Mouse (Mus musculus): ENCODE results near the gene Gla. TPM values are rescaled to one million over a fixed set of nuclear protein-coding genes. Genes with fewer than 3 reads are reported as not detected.
A peak's percentile ranks its signal among the peaks of the same experiment; 100 is the strongest.

The Gla gene
- polyA plus RNA-seq, 1 experiment from 2014 or later = 9.9 TPM

GRCm38 (mm10) chrX:134623350-134623749, 22.4 kb upstream of the Gla start:
- no peak for ATAC-seq
- H3K36me3 ChIP-seq (ENCODE audit: control insufficient read depth, insufficient read depth, low read length) = no peaks in the 10 kb centered on the region
- WGBS = 69% methylated on average over 4 of the region's 4 CpGs

DNA sequence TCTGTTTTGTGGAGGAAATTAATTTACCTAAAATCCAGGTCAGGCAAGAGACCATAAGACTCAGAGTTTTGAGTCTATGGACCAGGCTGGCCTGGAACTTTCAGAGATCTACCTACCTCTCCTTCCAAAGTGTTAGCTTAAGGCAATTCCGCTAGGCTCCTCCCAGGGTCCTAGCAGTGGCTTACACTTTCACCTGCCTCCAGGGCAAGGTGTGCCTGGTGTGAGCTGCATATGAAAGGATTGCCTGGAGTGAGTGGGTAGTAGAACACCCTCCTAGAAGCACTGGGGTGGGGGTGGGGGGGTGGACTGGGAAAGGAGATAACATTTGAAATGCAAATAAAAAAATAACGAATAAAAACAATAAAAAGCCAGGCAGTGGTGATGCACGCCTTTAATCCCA, 20.8 kb upstream of the Gla start:
- no peak overlapping the region for H3K9ac ChIP-seq (ENCODE audit: low read depth, low read length)
- H3K27me3 ChIP-seq (replicated peaks; ENCODE audit: control insufficient read depth, insufficient read depth, low read length) = 0 out of 2 replicates have a peak, but pooled peaks cover 2% of the 10 kb centered on the region
- H3K4me2 ChIP-seq (ENCODE audit: low read depth, low read length) = no peak overlapping the region
- H3K9me3 ChIP-seq (ENCODE audit: control insufficient read depth, low read length) = no peaks in the 10 kb centered on the region
- no peak overlapping the region for H3K27ac ChIP-seq (ENCODE audit: low read length)
- 77% methylated on average over 3 of the region's 3 CpGs for WGBS
- ATAC-seq = no peak
- H3K4me1 ChIP-seq (ENCODE audit: control insufficient read depth, insufficient read depth, low read length) = no peaks in the 10 kb centered on the region
- no peak overlapping the region for H3K4me3 ChIP-seq (ENCODE audit: low read length)
- no peaks in the 10 kb centered on the region for H3K36me3 ChIP-seq (ENCODE audit: control insufficient read depth, insufficient read depth, low read length)

More at GRCm38 (mm10) chrX:134623350-134623749, 22.4 kb upstream of the Gla start:
- H3K4me1 ChIP-seq (ENCODE audit: control insufficient read depth, insufficient read depth, low read length) = no peaks in the 10 kb centered on the region
- H3K9ac ChIP-seq (ENCODE audit: low read depth, low read length) = no peak overlapping the region
- no peak overlapping the region for H3K27ac ChIP-seq (ENCODE audit: low read length)
- no peaks in the 10 kb centered on the region for H3K27me3 ChIP-seq (replicated peaks; ENCODE audit: control insufficient read depth, insufficient read depth, low read length)
- H3K9me3 ChIP-seq (ENCODE audit: control insufficient read depth, low read length) = no peaks in the 10 kb centered on the region
- H3K4me3 ChIP-seq (ENCODE audit: low read length) = no peak overlapping the region
- no peak overlapping the region for H3K4me2 ChIP-seq (ENCODE audit: low read depth, low read length)

DNA sequence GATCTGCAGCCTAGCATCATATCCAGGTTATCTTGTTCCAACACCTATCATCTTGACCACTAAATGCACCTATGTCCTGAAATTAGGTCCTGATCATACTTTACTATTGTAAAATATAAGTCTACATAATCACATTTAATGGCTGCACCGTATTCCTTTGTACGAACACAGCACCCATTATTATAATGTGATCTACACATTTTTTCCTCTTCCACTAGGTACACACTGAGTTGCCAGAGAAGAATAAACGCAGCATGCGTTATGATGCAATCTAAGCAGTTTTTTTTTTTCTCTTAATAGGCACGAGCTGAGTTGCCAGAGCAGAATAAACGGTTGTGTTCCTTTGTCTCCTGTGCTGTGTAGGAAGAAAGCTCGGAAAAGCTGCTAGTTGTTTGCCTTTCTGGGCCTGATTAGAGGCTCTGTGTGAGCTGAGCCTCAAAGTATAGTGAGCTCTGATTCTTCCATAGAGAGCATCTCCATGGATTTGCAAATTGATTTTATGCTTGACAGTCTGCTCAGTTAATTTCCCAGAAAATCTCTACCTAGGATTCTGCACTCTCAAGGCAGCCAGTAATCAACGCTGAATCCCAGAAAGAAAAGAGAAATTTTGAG, 19.4 kb upstream of the Gla start:
- Histone ChIP-seq H3K9ac (ENCODE audit: low read depth, low read length) (no peak overlapping the region), H3K4me3 (ENCODE audit: low read length) (no peak overlapping the region), H3K4me2 (ENCODE audit: low read depth, low read length) (no peak overlapping the region), H3K36me3 (ENCODE audit: control insufficient read depth, insufficient read depth, low read length) (no peaks in the 10 kb centered on the region), H3K27ac (ENCODE audit: low read length) (no peak overlapping the region), H3K4me1 (ENCODE audit: control insufficient read depth, insufficient read depth, low read length) (no peaks in the 10 kb centered on the region), H3K9me3 (ENCODE audit: control insufficient read depth, low read length) (no peaks in the 10 kb centered on the region), H3K27me3 (replicated peaks; ENCODE audit: control insufficient read depth, insufficient read depth, low read length) (0 out of 2 replicates have a peak, but pooled peaks cover 2% of the 10 kb centered on the region)
- WGBS = 54% methylated on average over 8 of the region's 8 CpGs
- no peak for ATAC-seq

DNA sequence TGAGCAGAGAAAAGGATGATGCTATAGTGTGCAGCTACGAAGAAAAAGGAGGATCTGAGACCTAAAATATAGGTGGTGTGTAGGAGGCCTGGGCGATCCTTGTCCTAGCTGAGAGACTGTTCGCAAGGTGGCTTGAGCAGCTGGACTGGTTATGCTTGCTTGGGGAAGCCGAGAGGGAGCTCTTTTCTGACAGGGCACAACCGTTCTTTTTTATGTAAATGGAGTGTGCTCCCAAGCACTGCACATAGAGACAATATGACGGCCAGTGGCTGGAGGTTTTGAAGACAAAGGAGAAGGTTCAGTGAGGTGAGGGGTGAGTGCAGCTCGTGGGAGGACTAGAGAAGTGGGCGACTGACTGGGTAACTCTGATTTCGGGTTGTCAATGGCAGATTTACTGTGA, 18.8 kb upstream of the Gla start:
- Histone ChIP-seq H3K4me3 (ENCODE audit: low read length) (no peak overlapping the region), H3K27ac (ENCODE audit: low read length) (no peak overlapping the region), H3K36me3 (ENCODE audit: control insufficient read depth, insufficient read depth, low read length) (no peaks in the 10 kb centered on the region), H3K9me3 (ENCODE audit: control insufficient read depth, low read length) (no peaks in the 10 kb centered on the region), H3K9ac (ENCODE audit: low read depth, low read length) (no peak overlapping the region), H3K4me2 (ENCODE audit: low read depth, low read length) (no peak overlapping the region), H3K27me3 (replicated peaks; ENCODE audit: control insufficient read depth, insufficient read depth, low read length) (0 out of 2 replicates have a peak, but pooled peaks cover 2% of the 10 kb centered on the region), H3K4me1 (ENCODE audit: control insufficient read depth, insufficient read depth, low read length) (no peaks in the 10 kb centered on the region)
- ATAC-seq = no peak
- WGBS = 60% methylated on average over 9 of the region's 9 CpGs

GRCm38 (mm10) chrX:134614306-134614705, 13.4 kb upstream of the Gla start:
- Histone ChIP-seq H3K9ac (ENCODE audit: low read depth, low read length) (no peak overlapping the region), H3K27me3 (replicated peaks; ENCODE audit: control insufficient read depth, insufficient read depth, low read length) (0 out of 2 replicates have a peak, but pooled peaks cover 2% of the 10 kb centered on the region), H3K36me3 (ENCODE audit: control insufficient read depth, insufficient read depth, low read length) (no peaks in the 10 kb centered on the region), H3K4me3 (ENCODE audit: low read length) (no peak overlapping the region), H3K4me2 (ENCODE audit: low read depth, low read length) (no peak overlapping the region), H3K9me3 (ENCODE audit: control insufficient read depth, low read length) (no peaks in the 10 kb centered on the region), H3K4me1 (ENCODE audit: control insufficient read depth, insufficient read depth, low read length) (no peaks in the 10 kb centered on the region), H3K27ac (ENCODE audit: low read length) (no peak overlapping the region)
- WGBS = 70% methylated on average over 2 of the region's 2 CpGs
- ATAC-seq = no peak

DNA sequence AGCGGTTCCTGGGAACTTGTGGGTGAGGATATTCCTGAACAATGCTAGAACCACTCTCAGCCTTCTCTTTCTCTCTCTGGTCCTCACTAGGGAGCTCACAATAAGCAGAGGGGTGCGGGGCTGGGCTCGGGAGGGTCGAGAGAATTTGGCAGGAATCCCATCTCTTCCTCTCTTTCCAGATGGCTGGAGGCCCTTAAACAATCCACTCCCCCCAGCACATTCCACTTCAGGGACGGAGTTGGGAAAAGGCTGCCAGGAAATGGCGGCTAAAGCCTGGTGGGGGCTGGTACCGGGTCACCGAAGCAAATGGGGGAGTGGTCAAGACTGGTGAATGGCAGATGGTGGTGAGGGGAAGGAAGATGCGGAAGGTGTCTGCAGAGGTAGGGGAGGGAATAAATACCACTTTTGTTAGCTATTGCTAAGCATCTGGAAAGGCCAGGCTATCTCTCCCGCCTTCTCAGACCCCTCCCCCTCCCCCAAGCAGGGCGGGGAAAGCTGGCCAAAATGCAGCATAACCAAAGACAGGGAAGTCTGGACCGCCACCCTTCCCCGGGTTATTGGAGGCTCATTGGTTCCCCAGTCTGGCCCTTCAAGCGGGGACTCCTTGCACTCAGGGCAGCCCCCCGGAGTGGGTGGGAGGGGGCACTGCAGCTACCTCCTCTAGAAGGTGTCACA, 11.5 kb upstream of the Gla start:
- ATAC-seq = peak; percentile 89
- peak overlapping the region; percentile 42; the same call in 1 of the 2 replicates for H3K9ac ChIP-seq (ENCODE audit: low read depth, low read length)
- peak overlapping the region; percentile 87 for H3K27ac ChIP-seq (ENCODE audit: low read length)
- peak overlapping the region; percentile 26 for H3K4me3 ChIP-seq (ENCODE audit: low read length)
- 10% methylated on average over 14 of the region's 15 CpGs for WGBS
- H3K4me2 ChIP-seq (ENCODE audit: low read depth, low read length) = peak overlapping the region; percentile 55
- H3K36me3 ChIP-seq (ENCODE audit: control insufficient read depth, insufficient read depth, low read length) = no peaks in the 10 kb centered on the region
- no peaks in the 10 kb centered on the region for H3K9me3 ChIP-seq (ENCODE audit: control insufficient read depth, low read length)
- no peaks in the 10 kb centered on the region for H3K27me3 ChIP-seq (replicated peaks; ENCODE audit: control insufficient read depth, insufficient read depth, low read length)
- H3K4me1 ChIP-seq (ENCODE audit: control insufficient read depth, insufficient read depth, low read length) = no peaks in the 10 kb centered on the region

DNA sequence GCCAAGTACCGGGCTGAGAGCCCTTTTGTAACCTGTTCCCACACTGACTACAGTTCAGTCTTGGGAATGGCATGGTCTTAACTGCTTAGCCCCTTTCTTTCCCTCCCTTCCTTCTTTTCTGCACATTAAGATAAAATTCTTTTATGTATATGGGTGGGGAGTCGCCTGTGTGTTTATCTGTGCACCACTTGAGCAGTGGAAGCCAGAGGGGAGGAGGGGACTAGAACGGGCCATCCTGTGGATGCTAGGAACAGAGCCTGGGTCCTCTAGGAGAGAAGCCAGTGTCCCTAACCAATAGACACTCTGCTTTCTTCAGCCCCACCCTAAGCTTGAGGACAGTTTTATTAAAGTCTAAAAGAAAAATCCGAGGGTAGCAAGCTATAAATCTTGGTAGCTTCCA, 10.1 kb upstream of the Gla start:
- no peaks in the 10 kb centered on the region for H3K27me3 ChIP-seq (replicated peaks; ENCODE audit: control insufficient read depth, insufficient read depth, low read length)
- H3K4me3 ChIP-seq (ENCODE audit: low read length) = no peak overlapping the region
- no peak for ATAC-seq
- WGBS = 60% methylated on average over 4 of the region's 4 CpGs
- no peak overlapping the region for H3K4me2 ChIP-seq (ENCODE audit: low read depth, low read length)
- H3K36me3 ChIP-seq (ENCODE audit: control insufficient read depth, insufficient read depth, low read length) = no peaks in the 10 kb centered on the region
- H3K27ac ChIP-seq (ENCODE audit: low read length) = no peak overlapping the region
- H3K9me3 ChIP-seq (ENCODE audit: control insufficient read depth, low read length) = no peaks in the 10 kb centered on the region
- no peaks in the 10 kb centered on the region for H3K4me1 ChIP-seq (ENCODE audit: control insufficient read depth, insufficient read depth, low read length)
- H3K9ac ChIP-seq (ENCODE audit: low read depth, low read length) = no peak overlapping the region

DNA sequence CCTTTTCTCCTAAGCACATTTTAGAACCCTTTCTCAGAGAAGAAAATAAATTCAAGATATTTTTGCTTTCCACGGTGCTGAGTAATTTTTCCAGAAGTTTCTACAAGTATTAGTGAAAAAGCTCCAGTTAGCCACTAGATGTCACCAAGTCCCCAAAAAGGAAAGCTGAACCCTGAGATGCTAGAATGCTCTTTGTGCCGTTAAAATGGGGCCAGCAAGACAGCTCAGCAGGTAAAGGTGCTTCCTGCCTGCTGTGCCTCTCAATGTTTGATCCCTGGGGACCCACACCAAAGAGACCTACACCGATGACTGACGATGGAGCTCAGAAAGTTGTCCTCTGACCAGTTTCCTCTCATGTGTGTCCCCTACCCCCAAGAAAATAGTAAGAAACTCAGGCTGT, 8.5 kb upstream of the Gla start:
- Histone ChIP-seq H3K27me3 (replicated peaks; ENCODE audit: control insufficient read depth, insufficient read depth, low read length) (no peaks in the 10 kb centered on the region), H3K27ac (ENCODE audit: low read length) (no peak overlapping the region), H3K9me3 (ENCODE audit: control insufficient read depth, low read length) (no peaks in the 10 kb centered on the region), H3K9ac (ENCODE audit: low read depth, low read length) (no peak overlapping the region), H3K36me3 (ENCODE audit: control insufficient read depth, insufficient read depth, low read length) (no peaks in the 10 kb centered on the region), H3K4me1 (ENCODE audit: control insufficient read depth, insufficient read depth, low read length) (no peaks in the 10 kb centered on the region), H3K4me2 (ENCODE audit: low read depth, low read length) (no peak overlapping the region), H3K4me3 (ENCODE audit: low read length) (no peak overlapping the region)
- ATAC-seq = no peak
- 37% methylated on average over 4 of the region's 4 CpGs for WGBS

DNA sequence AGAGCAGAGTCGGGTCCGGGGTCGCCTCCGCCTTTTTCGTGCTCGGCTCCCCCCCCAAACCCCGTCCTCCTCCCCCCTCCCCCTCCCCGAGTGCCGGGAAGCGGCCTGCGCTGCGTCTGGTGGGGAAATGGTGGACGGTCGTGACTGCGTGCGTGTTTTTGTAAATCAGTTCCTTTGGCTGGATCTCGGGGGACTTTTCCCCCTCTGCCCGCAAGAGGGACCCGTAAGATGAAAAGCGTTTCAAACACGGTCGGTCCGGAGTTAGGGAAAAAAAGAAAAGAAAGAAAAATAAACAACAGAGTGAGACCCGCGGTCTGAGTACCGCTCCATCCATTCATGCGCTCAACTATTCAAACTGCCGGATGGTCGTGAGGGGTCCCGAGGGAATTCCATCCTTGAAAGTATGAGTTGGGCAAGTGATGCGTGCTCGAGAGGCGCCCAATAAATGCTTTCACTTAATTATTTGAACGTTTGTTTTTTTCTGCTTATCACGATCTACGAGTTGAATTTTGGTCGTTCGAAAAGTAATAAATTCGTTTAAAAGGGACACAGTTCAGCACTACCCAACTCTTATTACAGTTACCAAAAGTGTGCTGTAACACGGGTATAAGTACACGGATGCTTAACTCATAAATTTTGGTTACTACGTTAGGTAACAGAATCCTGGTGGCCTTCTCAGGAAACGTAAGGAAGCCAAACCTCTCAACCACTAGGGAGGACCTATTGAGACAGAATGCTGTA, 625 bp upstream of the Gla start:
- Histone ChIP-seq H3K9me3 (ENCODE audit: control insufficient read depth, low read length) (no peaks in the 10 kb centered on the region), H3K36me3 (ENCODE audit: control insufficient read depth, insufficient read depth, low read length) (no peaks in the 10 kb centered on the region), H3K4me3 (ENCODE audit: low read length) (peak overlapping the region; percentile 58), H3K4me1 (ENCODE audit: control insufficient read depth, insufficient read depth, low read length) (no peaks in the 10 kb centered on the region), H3K4me2 (ENCODE audit: low read depth, low read length) (peak overlapping the region; percentile 48), H3K9ac (ENCODE audit: low read depth, low read length) (peak overlapping the region; percentile 70), H3K27me3 (replicated peaks; ENCODE audit: control insufficient read depth, insufficient read depth, low read length) (no peaks in the 10 kb centered on the region), H3K27ac (ENCODE audit: low read length) (peak overlapping the region; percentile 83)
- 17% methylated on average over 38 of the region's 43 CpGs for WGBS
- ATAC-seq = peak; percentile 85
